Mouse (Mus musculus) embryonic facial prominence, embryonic 12.5 days (tissue): ENCODE results near the gene Olfr1054. TPM values are rescaled to one million over a fixed set of nuclear protein-coding genes. Genes with fewer than 3 reads are reported as not detected.
"Not testable (repeated sequence)": the region's sequence is repeated elsewhere in the genome, so short reads cannot be mapped to it uniquely, and the experiment has no call there.

ENCODE experiments used
- ATAC-seq: fragments of 200-750 bp; cut with Nextera tagmentation; 2 replicates; pipeline ENCODE4 v1.8.0; 2017; ENCODE audit not compliant: insufficient number of reproducible peaks, insufficient read depth, low FRiP score, low TSS enrichment
- H3K27ac ChIP-seq: fragments of 300-500 bp; sonication (generic); 2 replicates; pipeline ENCODE4 v1.5.1; 2016; ENCODE audit warnings: mild to moderate bottlenecking
- H3K27me3 ChIP-seq: fragments of 300-500 bp; sonication (generic); 2 replicates; pipeline ENCODE4 v1.6.1; 2016; ENCODE audit warnings: mild to moderate bottlenecking, moderate library complexity
- H3K36me3 ChIP-seq: fragments of 300-500 bp; sonication (generic); 2 replicates; pipeline ENCODE4 v1.6.1; 2016; ENCODE audit warnings: mild to moderate bottlenecking
- H3K4me1 ChIP-seq: fragments of 300-500 bp; sonication (generic); 2 replicates; pipeline ENCODE4 v1.6.1; 2016
- H3K4me2 ChIP-seq: fragments of 300-500 bp; sonication (generic); replicated peaks from 2 replicates; pipeline ENCODE4 v1.6.1; 2016; ENCODE audit warnings: mild to moderate bottlenecking, moderate library complexity
- H3K4me3 ChIP-seq: fragments of 300-500 bp; sonication (generic); 2 replicates; pipeline ENCODE4 v1.5.1; 2016; ENCODE audit warnings: mild to moderate bottlenecking
- H3K9ac ChIP-seq: fragments of 300-500 bp; sonication (generic); 2 replicates; pipeline ENCODE4 v1.6.1; 2016; ENCODE audit warnings: mild to moderate bottlenecking, moderate library complexity
- H3K9me3 ChIP-seq: fragments of 300-500 bp; sonication (generic); 2 replicates; pipeline ENCODE4 v1.6.1; 2016; ENCODE audit warnings: mild to moderate bottlenecking, moderate library complexity
- WGBS: fragments of 180-500 bp; shearing (Covaris S2); methylation state at CpG from one replicate; pipeline ENCODE4 v1.1.7; 2016; 5-methylcytosine and 5-hydroxymethylcytosine counted together
- polyA plus RNA-seq: library from polyadenylated mRNA; unstranded; fragments of >200 nt; fragmentation: Nextera tagmentation; extraction: Ambion mirVana; gene quantifications from 2 replicates; pipeline ENCODE4 v1.2.1, GENCODE M21; 2016

The Olfr1054 gene
- polyA plus RNA-seq = not detected in 2 replicates

- no peak for ATAC-seq
These were observed at the start of gene Olfr1054 for GRCm38 (mm10) chr2:86335333-86335732. TSS of gene Olfr1054 (minus strand) at chr2:86335433.

GRCm38 (mm10) chr2:86378293-86378692 is 43.1 kb upstream of the Olfr1054 start, which contains the start of gene Olfr1057:
TSS of gene Olfr1057 (minus strand) at chr2:86378393.
- H3K27me3 ChIP-seq = no peaks in the 10 kb centered on the region
- no peaks in the 10 kb centered on the region for H3K36me3 ChIP-seq
- no peak within 1 kb of the TSS for H3K4me3 ChIP-seq
- H3K27ac ChIP-seq = no peak within 1 kb of the TSS
- no peaks in the 10 kb centered on the region for H3K4me1 ChIP-seq
- no peak within 1 kb of the TSS for H3K9ac ChIP-seq
- no peak within 1 kb of the TSS for H3K4me2 ChIP-seq
- ATAC-seq = no peak
- no peaks in the 10 kb centered on the region for H3K9me3 ChIP-seq

More at GRCm38 (mm10) chr2:86335333-86335732, at the start of gene Olfr1054:
- no peaks in the 10 kb centered on the region for H3K9me3 ChIP-seq
- H3K4me3 ChIP-seq = no peak within 1 kb of the TSS
- no peak within 1 kb of the TSS for H3K9ac ChIP-seq
- H3K27me3 ChIP-seq = no peaks in the 10 kb centered on the region
- 84% methylated on average over 3 of the region's 3 CpGs for WGBS
- H3K36me3 ChIP-seq = no peaks in the 10 kb centered on the region
- H3K4me1 ChIP-seq = no peaks in the 10 kb centered on the region
- H3K27ac ChIP-seq = no peak within 1 kb of the TSS
- no peak within 1 kb of the TSS for H3K4me2 ChIP-seq

DNA sequence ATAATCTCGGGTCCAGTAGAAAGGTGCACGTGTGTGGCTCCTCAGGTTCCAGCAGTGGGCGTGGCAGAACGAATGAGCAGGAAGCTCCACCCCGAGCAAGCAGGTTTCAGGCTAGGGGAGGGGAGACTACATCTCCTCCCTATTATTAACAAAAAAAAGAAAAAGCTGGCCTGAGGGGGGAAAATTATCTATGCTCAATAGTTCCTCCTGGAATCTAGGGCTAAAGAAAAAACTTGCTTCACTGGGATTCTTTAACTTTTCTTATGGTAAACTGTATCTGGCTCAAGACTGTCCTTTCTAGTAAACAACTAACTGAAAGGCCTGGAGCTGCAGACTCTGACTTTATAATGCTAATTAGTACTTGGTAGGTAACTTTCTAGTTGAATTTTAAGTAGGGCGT is 31.1 kb upstream of the Olfr1054 start:
- 71% methylated on average over 2 of the region's 6 CpGs for WGBS

GRCm38 (mm10) chr2:86362369-86362768 is 27.1 kb upstream of the Olfr1054 start, which contains the start of gene Olfr1056:
TSS of gene Olfr1056 (minus strand) at chr2:86362469.
- no peak for ATAC-seq
- Histone ChIP-seq H3K27ac (no peak within 1 kb of the TSS), H3K4me2 (no peak within 1 kb of the TSS), H3K36me3 (no peaks in the 10 kb centered on the region), H3K9me3 (no peaks in the 10 kb centered on the region), H3K9ac (no peak within 1 kb of the TSS), H3K4me3 (no peak within 1 kb of the TSS), H3K4me1 (no peaks in the 10 kb centered on the region), H3K27me3 (no peaks in the 10 kb centered on the region)

More for the DNA sequence above, 31.1 kb upstream of the Olfr1054 start:
- H3K9me3 ChIP-seq, ATAC-seq, H3K4me1 ChIP-seq, H3K36me3 ChIP-seq, H3K4me2 ChIP-seq, H3K27me3 ChIP-seq, H3K9ac ChIP-seq, H3K27ac ChIP-seq, H3K4me3 ChIP-seq: not testable (repeated sequence)

DNA sequence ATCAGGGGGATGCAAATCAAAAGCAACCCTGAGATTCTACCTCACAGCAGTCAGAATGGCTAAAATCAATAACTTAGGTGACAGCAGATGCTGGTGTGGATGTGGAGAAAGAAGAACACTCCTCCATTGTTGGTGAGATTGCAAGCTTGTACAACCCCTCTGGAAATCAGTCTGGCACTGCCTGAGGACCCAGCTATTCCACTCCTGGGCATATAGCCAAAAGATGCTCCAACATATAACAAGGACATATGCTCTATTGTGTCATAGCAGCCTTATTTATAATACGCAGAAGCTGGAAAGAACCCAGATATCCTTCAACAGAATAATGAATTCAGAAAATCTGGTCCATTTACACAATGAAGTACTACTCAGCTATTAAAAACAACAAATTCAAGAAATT is 16.5 kb upstream of the Olfr1054 start:
- 100% methylated on average over 1 of the region's 1 CpGs for WGBS
- not testable (repeated sequence) for H3K4me1 ChIP-seq, H3K9ac ChIP-seq, H3K27me3 ChIP-seq, H3K4me2 ChIP-seq, ATAC-seq, H3K27ac ChIP-seq, H3K9me3 ChIP-seq, H3K36me3 ChIP-seq, H3K4me3 ChIP-seq

- Histone ChIP-seq H3K4me1 (no peaks in the 10 kb centered on the region), H3K9me3 (no peaks in the 10 kb centered on the region), H3K27me3 (no peaks in the 10 kb centered on the region), H3K9ac (no peak within 1 kb of the TSS), H3K4me2 (no peak within 1 kb of the TSS), H3K27ac (no peak within 1 kb of the TSS), H3K36me3 (no peaks in the 10 kb centered on the region), H3K4me3 (no peak within 1 kb of the TSS)
- WGBS = 87% methylated on average over 5 of the region's 5 CpGs
- no peak for ATAC-seq
These were observed 15.0 kb upstream of the Olfr1054 start, which contains the start of gene Olfr1055 for GRCm38 (mm10) chr2:86350184-86350583. TSS of gene Olfr1055 (minus strand) at chr2:86350284.

GRCm38 (mm10) chr2:86315184-86315583 is 20.0 kb downstream of the Olfr1054 start, which contains the start of gene Olfr1053:
TSS of gene Olfr1053 (minus strand) at chr2:86315284.
- Histone ChIP-seq H3K4me1 (no peaks in the 10 kb centered on the region), H3K4me3 (no peak within 1 kb of the TSS), H3K9ac (no peak within 1 kb of the TSS), H3K4me2 (no peak within 1 kb of the TSS), H3K36me3 (no peaks in the 10 kb centered on the region), H3K27me3 (no peaks in the 10 kb centered on the region), H3K27ac (no peak within 1 kb of the TSS), H3K9me3 (no peaks in the 10 kb centered on the region)
- no peak for ATAC-seq
- 68% methylated on average over 3 of the region's 3 CpGs for WGBS

DNA sequence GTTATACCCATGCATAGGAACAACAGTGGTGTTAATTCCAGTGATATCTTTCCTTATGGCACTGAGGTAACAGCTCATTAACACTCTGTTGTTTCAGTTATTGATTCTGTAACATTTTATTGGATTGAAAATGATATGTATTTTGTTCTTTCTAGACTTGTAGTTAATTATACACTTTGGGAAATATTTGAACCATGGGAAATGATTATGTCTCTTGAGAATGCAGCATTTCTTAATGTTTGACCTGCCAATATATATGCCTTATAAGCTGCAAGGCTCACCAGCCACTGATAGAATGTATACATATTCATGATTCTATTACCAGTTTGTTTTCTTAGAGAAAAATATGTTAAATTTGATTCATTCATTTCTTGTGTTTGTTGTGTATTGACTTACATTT is 43.1 kb downstream of the Olfr1054 start, which contains the start of gene Olfr1052:
TSS of gene Olfr1052 (plus strand) at position 301 of the 400 bp plus-strand sequence.
- no peaks in the 10 kb centered on the region for H3K27me3 ChIP-seq
- no peaks in the 10 kb centered on the region for H3K4me1 ChIP-seq
- no peak for ATAC-seq
- no peaks in the 10 kb centered on the region for H3K9me3 ChIP-seq
- no peaks in the 10 kb centered on the region for H3K36me3 ChIP-seq
- H3K27ac ChIP-seq = no peak within 1 kb of the TSS
- no peak within 1 kb of the TSS for H3K4me3 ChIP-seq
- H3K9ac ChIP-seq = no peak within 1 kb of the TSS
- no peak within 1 kb of the TSS for H3K4me2 ChIP-seq

Other genes with a start within 250 kb of the Olfr1054 start
- not detected in 2 replicates for gene Olfr1037, start 248.0 kb downstream of the Olfr1054 start, polyA plus RNA-seq
- not detected in 2 replicates for gene Olfr1039, start 199.5 kb downstream of the Olfr1054 start, polyA plus RNA-seq
- gene Olfr1040, start 188.7 kb downstream of the Olfr1054 start, polyA plus RNA-seq = not detected in 2 replicates
- not detected in 2 replicates for gene Olfr1042, start 173.6 kb downstream of the Olfr1054 start, polyA plus RNA-seq
- gene Olfr1043, start 167.9 kb downstream of the Olfr1054 start, polyA plus RNA-seq = not detected in 2 replicates
- not detected in 2 replicates for gene Olfr1044, start 157.6 kb downstream of the Olfr1054 start, polyA plus RNA-seq
- not detected in 2 replicates for gene Olfr52, start 149.8 kb downstream of the Olfr1054 start, polyA plus RNA-seq
- not detected in 2 replicates for gene Olfr1045, start 132.4 kb downstream of the Olfr1054 start, polyA plus RNA-seq
- not detected in 2 replicates for gene Olfr1046, start 116.1 kb downstream of the Olfr1054 start, polyA plus RNA-seq
- gene Olfr1047, start 104.0 kb downstream of the Olfr1054 start, polyA plus RNA-seq = not detected in 2 replicates
- gene Olfr1048, start 95.1 kb downstream of the Olfr1054 start, polyA plus RNA-seq = not detected in 2 replicates
- not detected in 2 replicates for gene Olfr1049, start 77.1 kb downstream of the Olfr1054 start, polyA plus RNA-seq
- gene Olfr1051, start 56.3 kb downstream of the Olfr1054 start, polyA plus RNA-seq = not detected in 2 replicates
- gene Olfr1052, start 43.0 kb downstream of the Olfr1054 start, polyA plus RNA-seq = not detected in 2 replicates
- not detected in 2 replicates for gene Olfr1053, start 20.1 kb downstream of the Olfr1054 start, polyA plus RNA-seq
- gene Olfr1055, start 14.9 kb upstream of the Olfr1054 start, polyA plus RNA-seq = not detected in 2 replicates
- gene Olfr1056, start 27.0 kb upstream of the Olfr1054 start, polyA plus RNA-seq = not detected in 2 replicates
- gene Olfr1057, start 43.0 kb upstream of the Olfr1054 start, polyA plus RNA-seq = not detected in 2 replicates
- not detected in 2 replicates for gene Olfr1058, start 53.1 kb upstream of the Olfr1054 start, polyA plus RNA-seq
- not detected in 2 replicates for gene Olfr1061, start 78.6 kb upstream of the Olfr1054 start, polyA plus RNA-seq
- not detected in 2 replicates for gene Olfr1062, start 91.3 kb upstream of the Olfr1054 start, polyA plus RNA-seq
- not detected in 2 replicates for gene Olfr1065, start 115.2 kb upstream of the Olfr1054 start, polyA plus RNA-seq
- gene Olfr1066, start 120.8 kb upstream of the Olfr1054 start, polyA plus RNA-seq = not detected in 2 replicates
- gene Olfr228, start 152.0 kb upstream of the Olfr1054 start, polyA plus RNA-seq = not detected in 2 replicates
- gene Olfr1076, start 173.0 kb upstream of the Olfr1054 start, polyA plus RNA-seq = not detected in 2 replicates
- gene Olfr1079, start 207.0 kb upstream of the Olfr1054 start, polyA plus RNA-seq = not detected in 2 replicates
- gene Olfr1080, start 222.8 kb upstream of the Olfr1054 start, polyA plus RNA-seq = not detected in 2 replicates